Mouse (Mus musculus): Measurements from ENCODE around the gene Samd10. TPM values are rescaled to one million over a fixed set of nuclear protein-coding genes. Genes with fewer than 3 reads are reported as not detected.

Samd10 gene
- total and polyA plus RNA-seq, 2 experiments from 2014 or later, result 7.7 to 8.0 TPM

DNA sequence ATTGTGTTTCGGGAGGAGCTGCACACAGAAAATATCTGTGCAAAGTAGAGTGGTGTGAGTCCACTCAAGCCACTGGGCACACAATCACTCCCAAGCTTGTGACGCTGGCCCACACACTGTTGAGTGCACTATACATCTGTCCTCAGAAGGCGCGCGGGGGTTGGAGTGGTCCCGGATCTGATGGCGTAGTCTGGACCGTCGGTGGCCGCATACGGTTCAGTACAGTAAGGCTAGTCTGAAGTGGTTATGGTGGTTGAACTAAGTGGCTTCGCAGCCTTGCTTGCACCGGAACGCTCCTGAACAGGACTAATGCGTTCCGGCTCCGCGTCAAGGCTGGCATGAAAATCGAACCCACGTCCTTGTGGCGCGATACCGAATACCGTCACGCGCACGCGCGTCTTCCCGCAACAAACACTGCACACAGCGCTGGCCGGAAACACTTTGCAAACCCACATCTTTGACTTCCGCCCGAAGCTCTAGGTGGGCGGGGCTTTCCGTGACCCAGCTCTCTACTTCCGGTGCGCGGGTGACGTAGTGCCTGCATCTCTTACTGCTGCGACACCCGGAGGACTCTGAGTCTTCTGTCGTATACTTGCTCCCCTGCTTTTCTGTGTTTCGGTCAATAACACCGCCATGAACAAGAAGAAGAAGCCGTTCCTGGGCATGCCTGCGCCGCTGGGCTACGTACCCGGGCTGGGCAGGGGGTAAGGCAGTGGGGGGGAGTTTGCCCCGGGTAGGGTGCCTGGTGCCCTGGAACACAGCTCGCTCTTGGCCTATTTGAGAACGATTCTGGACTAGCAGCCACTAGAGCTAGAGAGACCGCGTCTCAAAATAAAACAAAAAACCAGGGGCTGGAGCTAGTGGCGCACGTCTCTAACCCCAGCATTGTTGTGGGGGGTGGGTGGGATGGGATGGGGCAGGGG, 2.1 kb upstream of the Samd10 start:
- H3K4me3 ChIP-seq (ENCODE audit: low read depth, low read length), result peak overlapping the region; percentile 90
- DNase-seq (ENCODE audit: low spot score), result peak; percentile 97
- H3K27ac ChIP-seq (ENCODE audit: low read depth), result peak overlapping the region; percentile 85
- H3K4me2 ChIP-seq (ENCODE audit: low read depth, low read length), result peak overlapping the region; percentile 94
- TF ChIP-seq CTCF (IDR thresholded peaks at IDR 0.05; ENCODE audit: low read depth) (no peak), EP300 (IDR thresholded peaks at IDR 0.05; ENCODE audit: low read depth) (no peak)
- WGBS, result 1% methylated on average over 57 of the region's 57 CpGs
- no peaks in the 10 kb centered on the region for H3K9me3 ChIP-seq (replicated peaks; ENCODE audit: control insufficient read depth, low read length)
- ATAC-seq (ENCODE audit: insufficient read depth, low read depth), result peak; percentile 96
- no peaks in the 10 kb centered on the region for H3K36me3 ChIP-seq (replicated peaks; ENCODE audit: control insufficient read depth, insufficient read depth, low read length)
- H3K27me3 ChIP-seq (ENCODE audit: control insufficient read depth, insufficient read depth, low read length), result no peaks in the 10 kb centered on the region
- peaks cover 23% of the 10 kb centered on the region for H3K4me1 ChIP-seq (ENCODE audit: control insufficient read depth, insufficient read depth)
- H3K9ac ChIP-seq (replicated peaks; ENCODE audit: low read depth, low read length), result peak overlapping the region; percentile 93

- H3K27ac ChIP-seq (ENCODE audit: low read depth), result peak overlapping the region; percentile 77
- peak overlapping the region; percentile 93; the same call in 1 of the 2 replicates for H3K9ac ChIP-seq (replicated peaks; ENCODE audit: low read depth, low read length)
These were observed 1.3 kb upstream of the Samd10 start for GRCm38 (mm10) chr2:181600226-181600758.

DNA sequence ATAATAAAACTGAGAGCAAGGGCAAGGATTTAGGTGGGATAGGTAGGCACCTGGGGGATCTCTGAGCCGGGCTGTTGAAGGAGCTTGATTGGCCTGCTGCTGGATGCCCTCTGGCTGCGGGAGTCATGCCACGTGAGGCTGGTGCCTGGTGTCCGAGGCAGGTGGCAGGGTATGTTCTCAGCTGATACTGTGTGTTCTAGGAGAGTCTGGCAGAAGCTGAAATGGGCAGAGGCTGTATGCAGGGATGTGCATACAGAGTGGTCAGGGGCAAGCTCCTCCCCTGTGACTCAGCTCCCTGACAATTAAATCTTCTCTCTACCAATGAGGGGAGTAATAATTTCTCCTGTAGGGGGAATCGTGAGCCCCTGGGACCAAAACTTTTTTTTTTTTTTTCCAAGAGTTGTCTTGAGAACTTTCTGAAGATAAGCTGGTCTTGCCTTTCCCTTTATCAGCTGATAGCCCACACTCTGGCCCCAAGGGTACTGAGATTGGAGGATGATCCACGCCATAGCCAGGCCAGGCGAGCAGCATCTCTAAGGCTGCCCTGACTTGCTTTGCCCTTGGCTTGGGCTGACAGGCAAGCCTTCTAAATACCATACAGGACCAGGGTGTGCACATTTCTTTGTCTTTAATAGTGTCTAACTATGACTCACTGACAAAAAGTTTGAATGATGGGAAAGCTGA, 1.5 kb downstream of the Samd10 start:
- Histone ChIP-seq H3K4me2 (ENCODE audit: low read depth, low read length) (no peak overlapping the region), H3K4me3 (ENCODE audit: low read depth, low read length) (no peak overlapping the region), H3K4me1 (ENCODE audit: control insufficient read depth, insufficient read depth) (peaks cover 28% of the 10 kb centered on the region), H3K27me3 (ENCODE audit: control insufficient read depth, insufficient read depth, low read length) (no peaks in the 10 kb centered on the region), H3K27ac (ENCODE audit: low read depth) (no peak overlapping the region), H3K36me3 (replicated peaks; ENCODE audit: control insufficient read depth, insufficient read depth, low read length) (no peaks in the 10 kb centered on the region), H3K9ac (replicated peaks; ENCODE audit: low read depth, low read length) (no peak overlapping the region), H3K9me3 (replicated peaks; ENCODE audit: control insufficient read depth, low read length) (no peaks in the 10 kb centered on the region)
- DNase-seq (ENCODE audit: low spot score), result no peak
- ATAC-seq (ENCODE audit: insufficient read depth, low read depth), result no peak
- TF ChIP-seq CTCF (IDR thresholded peaks at IDR 0.05; ENCODE audit: low read depth) (no peak), EP300 (IDR thresholded peaks at IDR 0.05; ENCODE audit: low read depth) (no peak)
- WGBS, result 69% methylated on average over 7 of the region's 7 CpGs

More at GRCm38 (mm10) chr2:181600226-181600758, 1.3 kb upstream of the Samd10 start:
- Histone ChIP-seq H3K4me2 (ENCODE audit: low read depth, low read length) (peak overlapping the region; percentile 94), H3K36me3 (replicated peaks; ENCODE audit: control insufficient read depth, insufficient read depth, low read length) (no peaks in the 10 kb centered on the region), H3K4me1 (ENCODE audit: control insufficient read depth, insufficient read depth) (peaks cover 23% of the 10 kb centered on the region), H3K27me3 (ENCODE audit: control insufficient read depth, insufficient read depth, low read length) (no peaks in the 10 kb centered on the region), H3K4me3 (ENCODE audit: low read depth, low read length) (peak overlapping the region; percentile 90), H3K9me3 (replicated peaks; ENCODE audit: control insufficient read depth, low read length) (no peaks in the 10 kb centered on the region)
- ATAC-seq (ENCODE audit: insufficient read depth, low read depth) (no peak), DNase-seq (ENCODE audit: low spot score) (no peak)
- 63% methylated on average over 6 of the region's 6 CpGs for WGBS
- TF ChIP-seq CTCF (IDR thresholded peaks at IDR 0.05; ENCODE audit: low read depth) (no peak), EP300 (IDR thresholded peaks at IDR 0.05; ENCODE audit: low read depth) (no peak)

- H3K27ac ChIP-seq (ENCODE audit: low read depth), result no peak overlapping the region
- H3K36me3 ChIP-seq (replicated peaks; ENCODE audit: control insufficient read depth, insufficient read depth, low read length), result no peaks in the 10 kb centered on the region
- H3K27me3 ChIP-seq (ENCODE audit: control insufficient read depth, insufficient read depth, low read length), result no peaks in the 10 kb centered on the region
- ATAC-seq (ENCODE audit: insufficient read depth, low read depth) (no peak), DNase-seq (ENCODE audit: low spot score) (no peak)
- no peak overlapping the region for H3K4me3 ChIP-seq (ENCODE audit: low read depth, low read length)
- WGBS, result 61% methylated on average over 6 of the region's 6 CpGs
- no peak overlapping the region for H3K9ac ChIP-seq (replicated peaks; ENCODE audit: low read depth, low read length)
- no peak overlapping the region for H3K4me2 ChIP-seq (ENCODE audit: low read depth, low read length)
- H3K9me3 ChIP-seq (replicated peaks; ENCODE audit: control insufficient read depth, low read length), result no peaks in the 10 kb centered on the region
- H3K4me1 ChIP-seq (ENCODE audit: control insufficient read depth, insufficient read depth), result peaks cover 26% of the 10 kb centered on the region
- TF ChIP-seq CTCF (IDR thresholded peaks at IDR 0.05; ENCODE audit: low read depth), result no peak
- no peak for TF ChIP-seq EP300 (IDR thresholded peaks at IDR 0.05; ENCODE audit: low read depth)
These were observed 2.6 kb downstream of the Samd10 start for GRCm38 (mm10) chr2:181596221-181596960.
